Comparison of ENCODE assay signal across 21 mouse cellular contexts in genomic region chr4:109191598-109191997, GRCm38 (mm10). TPM values are rescaled to one million over a fixed set of nuclear protein-coding genes. Genes with fewer than 3 reads are reported as not detected.
DNase-seq lines count a peak whose midpoint lies in the region; ATAC-seq lines count a peak whose summit lies in the region.
"Had no signal": no experiment of that assay in that cellular context is flagged by ENCODE, and none has a peak within 500 bp of the region (broad histone marks: within the 10 kb centered on the region; RNA-seq: fewer than 3 reads in every experiment).

No protein-coding gene starts in this region.

- no peaks in the 10 kb centered on the region for H3K27me3 ChIP-seq in forebrain, embryonic 12.5 days
- H3K27me3 ChIP-seq in forebrain, embryonic 10.5 days (ENCODE audit: poor library complexity, severe bottlenecking), result no peaks in the 10 kb centered on the region
- H3K27me3 ChIP-seq in heart, embryonic 14.5 days (ENCODE audit: control insufficient read depth, insufficient read depth, low read length), result no peaks in the 10 kb centered on the region
- no peaks in the 10 kb centered on the region for H3K27me3 ChIP-seq in heart, embryonic 10.5 days (ENCODE audit: insufficient read depth, poor library complexity, severe bottlenecking)
- no peaks in the 10 kb centered on the region for H3K27me3 ChIP-seq in midbrain, embryonic 12.5 days
- no peaks in the 10 kb centered on the region for H3K27me3 ChIP-seq in midbrain, embryonic 11.5 days (ENCODE audit: control insufficient read depth, insufficient read depth, low read length)
- H3K27me3 ChIP-seq in midbrain, embryonic 16.5 days (ENCODE audit: control insufficient read depth, insufficient read depth, low read depth, low read length), result no peaks in the 10 kb centered on the region
- H3K27me3 ChIP-seq: neural tube, embryonic 12.5 days; Patski had no signal

- no peak overlapping the region for H3K9ac ChIP-seq in forebrain, embryonic 12.5 days
- peak overlapping the region; percentile 4; the same call in 1 of the 2 replicates for H3K9ac ChIP-seq in heart, embryonic 14.5 days (ENCODE audit: low read length)
- H3K9ac ChIP-seq in midbrain, embryonic 12.5 days (replicated peaks), result no peak overlapping the region
- H3K9ac ChIP-seq in midbrain, embryonic 11.5 days (ENCODE audit: low read length), result no peak overlapping the region
- no peak overlapping the region for H3K9ac ChIP-seq in midbrain, embryonic 16.5 days (ENCODE audit: low read depth, low read length)
- H3K9ac ChIP-seq: neural tube, embryonic 12.5 days had no signal

- H3K36me3 ChIP-seq in forebrain, embryonic 12.5 days (replicated peaks), result no peaks in the 10 kb centered on the region
- H3K36me3 ChIP-seq in forebrain, embryonic 10.5 days (replicated peaks), result no peaks in the 10 kb centered on the region
- no peaks in the 10 kb centered on the region for H3K36me3 ChIP-seq in heart, embryonic 14.5 days (ENCODE audit: control insufficient read depth, insufficient read depth, low read length)
- no peaks in the 10 kb centered on the region for H3K36me3 ChIP-seq in heart, embryonic 10.5 days
- H3K36me3 ChIP-seq in midbrain, embryonic 12.5 days, result no peaks in the 10 kb centered on the region
- H3K36me3 ChIP-seq in midbrain, embryonic 11.5 days (ENCODE audit: control insufficient read depth, insufficient read depth, low read length), result no peaks in the 10 kb centered on the region
- H3K36me3 ChIP-seq in midbrain, embryonic 16.5 days (ENCODE audit: control insufficient read depth, insufficient read depth, low read length), result no peaks in the 10 kb centered on the region
- H3K36me3 ChIP-seq: neural tube, embryonic 12.5 days had no signal

- no peak for ATAC-seq in forebrain, embryonic 12.5 days (ENCODE audit: low FRiP score)
- ATAC-seq in heart, embryonic 14.5 days (ENCODE audit: insufficient number of reproducible peaks, insufficient read depth, low FRiP score, low read depth), result no peak
- ATAC-seq in midbrain, embryonic 12.5 days (ENCODE audit: low FRiP score, low read depth), result no peak
- ATAC-seq in midbrain, embryonic 11.5 days (ENCODE audit: low FRiP score), result no peak
- peak; percentile 9; the same call in 1 of the 2 replicates for ATAC-seq in midbrain, embryonic 16.5 days
- ATAC-seq: lung, postnatal 0 days; Patski had no signal

- 76% methylated on average over 10 of the region's 10 CpGs for WGBS in forebrain, embryonic 12.5 days
- WGBS in forebrain, embryonic 10.5 days, result 87% methylated on average over 10 of the region's 10 CpGs
- 35% methylated on average over 10 of the region's 10 CpGs for WGBS in heart, embryonic 14.5 days
- WGBS in heart, embryonic 10.5 days, result 54% methylated on average over 10 of the region's 10 CpGs
- WGBS in midbrain, embryonic 12.5 days, result 74% methylated on average over 10 of the region's 10 CpGs
- 81% methylated on average over 10 of the region's 10 CpGs for WGBS in midbrain, embryonic 11.5 days
- 59% methylated on average over 10 of the region's 10 CpGs for WGBS in midbrain, embryonic 16.5 days

- H3K27ac ChIP-seq in forebrain, embryonic 12.5 days, result peak overlapping the region; percentile 10; the same call in 1 of the 2 replicates
- no peak overlapping the region for H3K27ac ChIP-seq in forebrain, embryonic 10.5 days
- peak overlapping the region; percentile 48 to 78 for H3K27ac ChIP-seq in heart, embryonic 14.5 days (replicated peaks in 1 of 2; ENCODE audit: control insufficient read depth in 1 of 2, insufficient read depth in 1 of 2, low read depth in 2 of 2, low read length in 2 of 2)
- no peak overlapping the region; the same call in 1 of the 2 replicates for H3K27ac ChIP-seq in heart, embryonic 10.5 days
- H3K27ac ChIP-seq in midbrain, embryonic 12.5 days (replicated peaks), result peak overlapping the region; percentile 46; the same call in 1 of the 2 replicates
- no peak overlapping the region for H3K27ac ChIP-seq in midbrain, embryonic 11.5 days (ENCODE audit: low read depth, low read length)
- peak overlapping the region; percentile 6; the same call in 1 of the 2 replicates for H3K27ac ChIP-seq in midbrain, embryonic 16.5 days (ENCODE audit: low read length)
- H3K27ac ChIP-seq: neural tube, embryonic 12.5 days had no signal

- H3K4me2 ChIP-seq in forebrain, embryonic 12.5 days, result no peak overlapping the region
- peak overlapping the region; percentile 40 for H3K4me2 ChIP-seq in heart, embryonic 14.5 days (ENCODE audit: low read length)
- no peak overlapping the region for H3K4me2 ChIP-seq in midbrain, embryonic 12.5 days (replicated peaks)
- no peak overlapping the region for H3K4me2 ChIP-seq in midbrain, embryonic 11.5 days
- no peak overlapping the region for H3K4me2 ChIP-seq in midbrain, embryonic 16.5 days (ENCODE audit: low read length)
- H3K4me2 ChIP-seq: neural tube, embryonic 12.5 days had no signal

- H3K4me1 ChIP-seq in forebrain, embryonic 12.5 days, result peaks cover 9% of the 10 kb centered on the region
- H3K4me1 ChIP-seq in forebrain, embryonic 10.5 days, result no peaks in the 10 kb centered on the region
- H3K4me1 ChIP-seq in heart, embryonic 14.5 days (ENCODE audit: control insufficient read depth in 2 of 2, insufficient read depth in 2 of 2, low read length in 2 of 2), result peaks cover 5 to 23% of the 10 kb centered on the region in 2 experiments
- peaks cover 12% of the 10 kb centered on the region for H3K4me1 ChIP-seq in heart, embryonic 10.5 days
- H3K4me1 ChIP-seq in midbrain, embryonic 12.5 days, result peaks cover 11% of the 10 kb centered on the region; the same call in 1 of the 2 replicates
- no peaks in the 10 kb centered on the region for H3K4me1 ChIP-seq in midbrain, embryonic 11.5 days (ENCODE audit: control insufficient read depth, insufficient read depth, low read length)
- H3K4me1 ChIP-seq in midbrain, embryonic 16.5 days (ENCODE audit: control insufficient read depth, insufficient read depth, low read length), result peaks cover 3% of the 10 kb centered on the region; the same call in 1 of the 2 replicates

- no peak for DNase-seq in forebrain, embryonic 10.5 days (ENCODE audit: extremely low spot score, low spot score)
- no peak for DNase-seq in heart, embryonic 10.5 days (ENCODE audit: low spot score)
- no peak for DNase-seq in midbrain, embryonic 11.5 days (ENCODE audit: low spot score, missing footprints)
- DNase-seq in kidney, postnatal 14 days, result no peak
- DNase-seq: adrenal gland, adult 8-10 months; cerebellum, adult 9-10 months; gastrocnemius, postnatal 14 days; kidney, adult 8-10 months; kidney, postnatal 25 days; liver; right cerebral cortex, postnatal 14 days; spleen, adult 18-20 months; thymus, adult 2 months had no signal

- H3K9me3 ChIP-seq in forebrain, embryonic 12.5 days, result no peaks in the 10 kb centered on the region
- H3K9me3 ChIP-seq in forebrain, embryonic 10.5 days, result no peaks in the 10 kb centered on the region
- no peaks in the 10 kb centered on the region for H3K9me3 ChIP-seq in heart, embryonic 14.5 days (ENCODE audit: control insufficient read depth, low read length)
- H3K9me3 ChIP-seq in heart, embryonic 10.5 days, result no peaks in the 10 kb centered on the region
- H3K9me3 ChIP-seq in midbrain, embryonic 12.5 days, result no peaks in the 10 kb centered on the region
- H3K9me3 ChIP-seq in midbrain, embryonic 11.5 days (ENCODE audit: control insufficient read depth, low read length), result no peaks in the 10 kb centered on the region
- H3K9me3 ChIP-seq in midbrain, embryonic 16.5 days (replicated peaks; ENCODE audit: control insufficient read depth, low read length, poor library complexity, severe bottlenecking), result no peaks in the 10 kb centered on the region
- H3K9me3 ChIP-seq: neural tube, embryonic 12.5 days had no signal

- H3K4me3 ChIP-seq in forebrain, embryonic 12.5 days (replicated peaks), result no peak overlapping the region
- H3K4me3 ChIP-seq in forebrain, embryonic 10.5 days, result no peak overlapping the region
- no peak overlapping the region for H3K4me3 ChIP-seq in heart, embryonic 14.5 days (ENCODE audit: control insufficient read depth in 1 of 2, insufficient read depth in 1 of 2, low read depth in 1 of 2, low read length in 2 of 2)
- no peak overlapping the region for H3K4me3 ChIP-seq in heart, embryonic 10.5 days
- no peak overlapping the region for H3K4me3 ChIP-seq in midbrain, embryonic 12.5 days
- no peak overlapping the region for H3K4me3 ChIP-seq in midbrain, embryonic 11.5 days (ENCODE audit: low read depth, low read length)
- H3K4me3 ChIP-seq in midbrain, embryonic 16.5 days (ENCODE audit: low read depth, low read length), result no peak overlapping the region
- H3K4me3 ChIP-seq: neural tube, embryonic 12.5 days had no signal

RNA-seq across cellular contexts. Expression of gene Osbpl9, which starts 10.5 kb away (rescaled TPM):
- 74.6 and 74.8 TPM in 2 replicates for polyA plus RNA-seq in forebrain, embryonic 12.5 days (2016; fragmentation: Nextera tagmentation; extraction: Ambion mirVana)
- polyA plus RNA-seq in forebrain, embryonic 10.5 days (2016; fragmentation: Nextera tagmentation; extraction: Ambion mirVana), result 53.1 and 59.6 TPM in 2 replicates
- 48.2 and 52.0 TPM in 2 replicates for polyA plus RNA-seq in heart, embryonic 14.5 days (2014; fragmentation: Nextera tagmentation; extraction: Ambion mirVana)
- 41.1 and 43.5 TPM in 2 replicates for polyA plus RNA-seq in heart, embryonic 10.5 days (2016; fragmentation: Nextera tagmentation; extraction: Ambion mirVana)
- polyA plus RNA-seq in midbrain, embryonic 12.5 days (2016; fragmentation: Nextera tagmentation; extraction: Ambion mirVana), result 81.1 and 82.1 TPM in 2 replicates
- polyA plus RNA-seq in midbrain, embryonic 11.5 days (2014; fragmentation: Nextera tagmentation; extraction: Ambion mirVana), result 75.8 and 78.8 TPM in 2 replicates
- polyA plus RNA-seq in midbrain, embryonic 16.5 days (2015; fragmentation: Nextera tagmentation; extraction: Ambion mirVana), result 73.2 and 77.3 TPM in 2 replicates

RNA-seq across cellular contexts. Expression of gene Calr4, which starts 42.7 kb away (rescaled TPM):
- 0.21 TPM in 1 of 2 replicates, not detected in the other for polyA plus RNA-seq in forebrain, embryonic 12.5 days (2016; fragmentation: Nextera tagmentation; extraction: Ambion mirVana)
- 0.10 TPM in 1 of 2 replicates, not detected in the other for polyA plus RNA-seq in forebrain, embryonic 10.5 days (2016; fragmentation: Nextera tagmentation; extraction: Ambion mirVana)
- 0.12 and 0.20 TPM in 2 replicates for polyA plus RNA-seq in heart, embryonic 14.5 days (2014; fragmentation: Nextera tagmentation; extraction: Ambion mirVana)
- 0.11 and 0.15 TPM in 2 replicates for polyA plus RNA-seq in heart, embryonic 10.5 days (2016; fragmentation: Nextera tagmentation; extraction: Ambion mirVana)
- polyA plus RNA-seq in midbrain, embryonic 12.5 days (2016; fragmentation: Nextera tagmentation; extraction: Ambion mirVana), result 0.46 and 0.47 TPM in 2 replicates
- 0.11 and 0.19 TPM in 2 replicates for polyA plus RNA-seq in midbrain, embryonic 11.5 days (2014; fragmentation: Nextera tagmentation; extraction: Ambion mirVana)
- 0.44 and 0.62 TPM in 2 replicates for polyA plus RNA-seq in midbrain, embryonic 16.5 days (2015; fragmentation: Nextera tagmentation; extraction: Ambion mirVana)
- polyA plus RNA-seq: liver, embryonic 16.5 days; Patski; thymus, adult 2 months had no signal

Comparison
In these comparisons a context has a peak if more than half of its experiments do, and no peak if none do; other contexts are left out.
1. H3K27ac ChIP-seq: peak in forebrain, embryonic 12.5 days (single experiment), heart, embryonic 14.5 days (2 of 2), midbrain, embryonic 12.5 days (single experiment) and midbrain, embryonic 16.5 days (single experiment); none in forebrain, embryonic 10.5 days (single experiment), heart, embryonic 10.5 days (single experiment) and midbrain, embryonic 11.5 days (single experiment).